Mouse (Mus musculus) spleen, adult 18-20 months (tissue): Measurements from ENCODE around the gene Srrm3.

ENCODE experiments used
- DNase-seq, 2 experiments: peaks; one replicate each; pipeline ENCODE4 v3.0.0; 2022; ENCODE audit warnings: mixed read lengths in 2 of 2

The Srrm3 gene

GRCm38 (mm10) chr5:135873753-135874152 lies 67.1 kb downstream of the Srrm3 start:
- no peak for DNase-seq

- peak in 1 of 2 experiments; percentile 60 for DNase-seq
These were observed 70.5 kb downstream of the Srrm3 start for GRCm38 (mm10) chr5:135877180-135877579.

DNA sequence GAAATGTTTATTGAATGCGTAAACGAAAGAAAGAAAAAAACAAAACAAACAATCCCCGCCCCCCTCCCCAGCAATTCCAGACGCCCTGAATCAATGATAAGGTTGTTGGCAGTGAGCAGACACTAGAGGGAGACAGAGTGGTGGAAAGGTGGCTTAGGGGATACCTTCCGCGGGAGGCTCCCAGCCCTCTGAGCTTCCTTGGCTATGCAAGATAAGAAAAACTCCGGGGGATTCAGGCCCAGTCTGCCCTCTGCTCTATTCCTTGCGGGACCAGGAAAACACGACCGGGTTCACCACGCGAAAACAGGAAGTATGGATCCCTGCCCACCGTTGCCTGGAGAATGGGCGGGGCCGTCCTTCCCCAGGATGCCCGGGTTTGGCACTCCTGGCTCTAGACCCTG lies 71.1 kb downstream of the Srrm3 start:
- no peak for DNase-seq

GRCm38 (mm10) chr5:135879449-135880158 lies 72.9 kb downstream of the Srrm3 start:
- DNase-seq, result no peak

DNA sequence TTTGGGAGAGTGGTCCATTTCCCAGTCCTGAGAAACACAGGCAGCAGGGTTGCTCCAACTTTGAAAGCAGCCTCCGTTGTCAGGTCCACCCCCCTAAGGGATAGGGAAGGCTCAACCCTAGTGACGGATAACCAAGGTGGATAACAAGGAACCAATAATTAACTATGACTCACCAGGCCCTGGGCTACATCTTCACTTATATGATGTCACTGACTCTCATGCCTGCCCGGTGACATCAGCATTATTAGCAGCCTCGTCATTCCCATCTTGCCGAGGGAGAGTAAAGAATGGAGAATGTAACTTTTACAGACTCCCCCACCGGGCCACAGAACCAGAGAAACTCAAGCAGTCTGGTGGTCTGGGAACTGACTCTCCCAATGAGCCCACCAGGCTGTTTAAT lies 78.0 kb downstream of the Srrm3 start:
- no peak for DNase-seq

GRCm38 (mm10) chr5:135887675-135888102 lies 81.0 kb downstream of the Srrm3 start, which contains the start of gene Hspb1:
Gene Hspb1 (plus strand): TSS chr5:135887919.
- DNase-seq, result peak; percentile 37 to 39

DNA sequence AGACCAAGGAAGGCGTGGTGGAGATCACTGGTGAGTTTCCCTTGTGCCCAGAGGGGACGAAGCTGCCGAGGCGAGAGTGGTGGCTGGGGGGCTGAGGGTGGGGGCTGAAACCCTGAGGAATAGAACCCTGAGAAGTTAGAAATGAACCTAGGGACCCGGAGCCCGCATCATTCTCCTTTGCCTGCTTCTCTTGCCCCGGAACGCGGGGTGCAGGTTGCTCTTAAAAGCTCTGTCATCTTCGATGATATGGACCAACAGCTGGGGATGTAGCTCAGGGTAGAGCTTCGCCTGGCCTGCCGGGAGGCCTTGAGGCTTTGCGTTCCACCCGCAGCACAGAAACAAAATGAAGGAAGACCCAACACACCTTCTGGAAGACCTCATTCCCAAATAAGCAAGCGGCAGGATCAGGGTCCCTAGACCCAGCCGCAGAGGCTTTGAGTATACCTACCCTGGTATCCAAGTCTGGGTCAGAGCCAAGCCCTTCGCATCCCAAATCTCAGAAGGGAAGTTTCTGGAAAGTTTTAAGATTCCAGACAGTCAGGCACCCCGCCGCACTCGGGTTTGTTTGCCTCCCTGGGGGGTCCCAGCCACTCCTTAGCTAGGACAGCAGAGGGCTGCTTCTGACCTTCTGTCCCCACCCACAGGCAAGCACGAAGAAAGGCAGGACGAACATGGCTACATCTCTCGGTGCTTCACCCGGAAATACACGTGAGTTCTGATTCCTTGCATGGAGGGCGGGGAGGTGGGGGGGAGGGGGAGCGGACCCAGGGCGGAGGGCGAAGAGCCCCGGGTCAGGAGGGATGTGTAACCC lies 81.9 kb downstream of the Srrm3 start:
- DNase-seq, result no peak

DNA sequence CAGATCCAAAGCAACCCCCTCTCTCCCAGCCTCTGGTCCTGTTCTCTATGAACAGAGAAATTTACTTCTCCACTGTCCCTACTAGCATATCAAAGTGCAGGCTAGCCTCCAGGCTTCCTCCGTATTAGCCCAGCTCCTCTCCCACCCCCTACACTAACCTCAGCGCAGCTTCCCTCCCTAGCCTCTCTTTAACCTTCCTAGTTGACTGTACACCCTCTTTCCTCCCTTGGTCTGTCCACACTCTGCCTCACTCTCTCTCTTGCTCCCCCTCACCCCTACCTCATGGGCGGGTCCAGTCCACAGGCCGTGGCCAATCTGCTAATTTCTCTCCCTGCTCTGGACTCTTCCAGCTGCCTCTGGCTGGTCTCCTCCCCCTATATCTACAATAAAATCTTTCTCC lies 83.6 kb downstream of the Srrm3 start:
- DNase-seq, result no peak

DNA sequence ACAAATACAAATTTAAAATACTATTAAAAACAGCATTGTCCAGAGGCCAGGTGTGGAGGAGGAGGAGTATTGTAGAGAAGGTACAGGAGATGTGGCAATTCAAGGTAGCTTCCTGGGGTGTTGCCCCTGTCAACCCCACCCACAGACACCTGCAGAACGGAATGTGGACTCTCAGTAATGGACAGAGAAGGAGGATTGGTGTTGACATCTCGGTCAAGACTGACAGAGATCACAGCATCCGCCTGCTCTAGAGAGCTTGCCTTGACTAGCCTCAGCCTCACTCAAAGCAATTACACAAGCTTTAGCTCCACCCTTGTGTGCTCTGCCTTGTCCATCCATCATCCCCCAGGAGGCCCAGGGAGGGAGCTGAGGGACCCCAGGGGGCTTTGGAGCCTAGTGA lies 84.2 kb downstream of the Srrm3 start:
- no peak for DNase-seq

- DNase-seq, result no peak
These were observed 86.1 kb downstream of the Srrm3 start for GRCm38 (mm10) chr5:135892589-135893351.

DNA sequence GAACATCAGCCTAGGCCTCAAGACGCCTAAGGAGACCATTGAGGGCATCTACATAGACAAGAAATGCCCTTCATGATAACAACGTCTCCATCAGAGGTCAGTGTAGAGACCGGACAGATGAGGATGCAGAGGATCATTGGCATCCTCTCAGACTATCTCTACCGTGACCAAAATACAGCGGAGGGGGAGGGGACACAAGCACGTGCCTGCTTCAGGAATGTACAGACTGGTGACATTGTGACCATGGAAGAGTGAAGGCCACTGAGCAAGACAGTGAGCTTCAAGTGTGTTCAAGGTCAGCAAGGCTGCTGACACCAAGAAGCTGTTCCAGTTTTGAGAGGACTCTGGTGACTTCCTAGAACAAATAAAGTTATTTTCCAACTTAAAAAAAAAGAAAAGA lies 88.3 kb downstream of the Srrm3 start:
- DNase-seq, result no peak

DNA sequence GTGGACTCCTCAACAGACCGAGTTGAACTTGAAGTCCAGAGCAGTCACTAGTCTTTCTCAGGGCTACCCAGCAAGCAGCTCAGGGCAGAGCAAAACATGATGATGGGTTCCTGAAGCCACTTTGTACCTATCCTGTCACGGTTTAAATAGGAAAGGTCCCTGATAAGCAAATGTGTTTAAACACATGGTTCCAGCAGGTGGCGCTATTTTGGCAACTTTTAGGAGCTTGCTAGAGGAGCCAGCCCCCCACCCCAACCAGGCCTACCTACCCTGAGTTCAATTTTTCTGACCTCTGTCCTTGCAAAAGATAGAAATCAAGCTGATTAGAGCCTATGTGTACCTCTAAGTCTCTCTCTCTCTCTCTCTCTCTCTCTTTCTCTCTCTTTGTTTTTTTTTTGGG lies 91.3 kb downstream of the Srrm3 start:
- DNase-seq, result peak in 1 of 2 experiments; percentile 33

DNA sequence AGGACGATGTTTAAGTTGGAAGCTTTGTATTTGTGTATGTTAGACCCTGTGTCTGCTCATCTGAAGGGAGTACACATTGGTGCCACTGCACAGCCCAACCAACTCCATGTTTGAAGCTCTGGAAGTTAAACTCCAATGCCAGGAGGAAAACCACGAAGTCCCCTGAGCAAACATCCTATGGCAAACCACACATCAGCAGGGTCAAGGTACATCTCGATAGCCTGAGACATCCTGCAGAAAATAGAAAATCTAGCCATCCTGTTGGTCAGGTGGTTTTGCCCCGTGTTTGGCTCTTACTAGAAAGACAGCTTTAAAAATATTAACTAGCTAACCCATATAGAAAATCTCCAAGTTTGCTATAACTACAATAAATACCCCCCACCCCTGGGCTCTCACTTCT lies 92.3 kb downstream of the Srrm3 start:
- no peak for DNase-seq

GRCm38 (mm10) chr5:135899833-135900232 lies 93.1 kb downstream of the Srrm3 start:
- no peak for DNase-seq

DNA sequence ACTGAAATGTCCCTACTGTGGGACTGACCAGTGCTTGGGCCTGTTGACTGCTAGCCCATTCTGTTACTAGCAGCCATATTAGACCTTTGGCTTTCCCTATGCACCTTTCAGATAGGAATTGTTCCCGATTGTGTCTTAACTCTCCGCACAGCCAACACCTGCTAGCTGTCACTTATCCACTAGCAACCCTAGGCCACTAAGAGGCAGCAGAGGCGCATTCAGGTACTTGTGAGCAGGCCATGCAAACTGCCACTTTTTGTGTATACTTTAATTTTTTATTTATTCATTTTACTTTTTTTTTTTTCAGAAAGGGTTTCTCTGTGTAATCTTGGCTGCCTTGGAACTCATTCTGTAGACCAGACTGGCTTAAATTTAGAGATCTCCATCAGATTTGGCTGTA lies 94.0 kb downstream of the Srrm3 start:
- no peak for DNase-seq

GRCm38 (mm10) chr5:135901354-135902095 lies 94.8 kb downstream of the Srrm3 start:
- DNase-seq, result no peak

DNA sequence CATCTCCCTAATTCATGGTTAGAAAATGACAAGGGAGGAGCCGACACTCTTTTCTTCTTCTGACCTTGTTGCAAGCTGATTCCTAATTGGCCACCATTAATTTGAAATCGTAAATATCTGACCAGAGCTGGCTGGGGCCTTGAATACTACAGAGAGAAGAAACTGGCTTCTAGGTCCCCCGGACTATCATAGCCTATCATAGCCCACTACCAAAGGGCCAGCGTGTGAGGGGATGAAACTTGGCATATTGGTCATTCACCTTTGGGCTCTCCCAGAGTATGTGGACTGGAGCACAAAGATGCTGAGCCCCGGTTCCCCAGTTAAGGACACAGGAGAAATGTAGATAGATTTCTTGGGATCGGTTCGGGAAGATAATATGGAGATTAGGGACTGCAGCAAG lies 96.4 kb downstream of the Srrm3 start:
- no peak for DNase-seq

- peak; percentile 54 to 83 for DNase-seq
These were observed 97.0 kb downstream of the Srrm3 start for GRCm38 (mm10) chr5:135903551-135904151.

- no peak for DNase-seq
These were observed 97.6 kb downstream of the Srrm3 start for GRCm38 (mm10) chr5:135904259-135904658.

- no peak for DNase-seq
These were observed 98.9 kb downstream of the Srrm3 start for GRCm38 (mm10) chr5:135905320-135906225.

DNA sequence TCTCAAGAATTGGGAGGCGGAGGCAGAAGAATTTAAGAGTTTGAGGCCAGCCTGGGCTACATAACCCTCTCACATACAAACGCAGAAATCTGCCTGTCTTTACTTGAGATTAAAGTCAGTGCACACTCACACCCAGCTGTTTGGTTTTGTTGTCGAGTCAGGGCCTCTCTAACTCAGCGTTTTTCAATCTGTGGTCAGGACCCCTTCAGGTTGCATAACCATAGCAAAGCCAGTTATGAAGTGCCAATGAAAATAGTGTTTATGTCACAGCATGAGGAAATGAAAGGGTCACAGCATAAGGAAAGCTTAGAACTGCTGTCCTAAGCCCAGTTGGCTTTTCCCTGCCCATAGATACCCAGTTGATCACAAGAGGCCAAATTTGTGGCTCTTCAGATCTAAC lies 100.2 kb downstream of the Srrm3 start:
- no peak for DNase-seq
